Mouse (Mus musculus): ENCODE results near the gene Jakmip3. TPM values are rescaled to one million over a fixed set of nuclear protein-coding genes. Genes with fewer than 3 reads are reported as not detected.
A peak's percentile ranks its signal among the peaks of the same experiment; 100 is the strongest.

Gene Jakmip3
- total RNA-seq, 2 experiments from 2014 or later: not detected

- no peak for DNase-seq (ENCODE audit: low spot score in 2 of 2)
Observed at GRCm38 (mm10) chr7:139094761-139095160, 154.2 kb downstream of the Jakmip3 start.

DNA sequence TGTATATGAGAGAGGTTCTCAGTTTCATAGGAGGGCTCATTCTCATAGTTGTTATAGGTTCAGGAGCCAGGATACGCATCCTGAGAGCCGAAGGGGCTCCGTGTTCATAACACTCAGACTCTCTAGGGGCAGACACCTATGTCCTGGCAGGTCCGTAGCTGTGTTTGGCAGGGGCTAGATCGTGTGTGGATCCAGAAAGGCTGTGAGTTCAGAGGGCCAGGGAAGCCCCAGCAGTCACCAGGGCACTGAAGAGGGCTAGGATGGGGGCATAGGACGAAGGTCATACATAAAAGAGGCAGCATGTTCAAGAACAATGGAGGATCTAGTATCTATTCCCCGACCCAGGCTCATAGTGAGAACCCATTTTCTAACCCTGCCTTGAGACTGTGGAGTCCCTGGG is 154.8 kb downstream of the Jakmip3 start:
- no peak for DNase-seq (ENCODE audit: low spot score in 2 of 2)

GRCm38 (mm10) chr7:139096399-139096798 is 155.9 kb downstream of the Jakmip3 start:
- DNase-seq (ENCODE audit: low spot score in 2 of 2): no peak

- no peak for DNase-seq (ENCODE audit: low spot score in 2 of 2)
Observed at GRCm38 (mm10) chr7:139100531-139101095, 160.1 kb downstream of the Jakmip3 start.

DNA sequence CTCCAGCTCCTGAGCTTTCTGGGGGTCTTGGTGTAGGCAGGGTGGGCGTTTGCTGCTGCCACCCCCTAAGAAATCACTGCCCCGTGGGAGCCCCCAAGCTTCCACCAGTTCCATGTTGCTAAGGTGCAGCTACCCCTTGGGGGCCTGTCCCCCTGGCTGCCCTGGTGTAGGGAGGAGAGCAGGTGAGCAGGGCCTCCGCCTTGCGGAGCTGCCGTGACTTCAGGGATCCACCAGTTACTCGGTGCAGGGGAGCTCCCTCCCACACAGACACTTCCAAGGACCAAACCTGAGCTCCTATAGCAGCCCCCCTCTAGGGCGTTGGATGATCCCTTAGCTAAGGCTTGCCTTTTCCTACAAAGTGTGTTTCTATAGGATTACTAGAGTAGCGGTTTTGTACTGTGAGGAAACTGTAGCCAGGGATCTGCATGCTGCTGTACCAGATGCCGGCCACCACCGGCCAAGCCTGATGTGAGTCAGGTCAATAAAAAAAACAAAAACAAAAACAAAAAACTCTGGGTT is 160.8 kb downstream of the Jakmip3 start:
- DNase-seq (ENCODE audit: low spot score in 2 of 2): no peak

DNA sequence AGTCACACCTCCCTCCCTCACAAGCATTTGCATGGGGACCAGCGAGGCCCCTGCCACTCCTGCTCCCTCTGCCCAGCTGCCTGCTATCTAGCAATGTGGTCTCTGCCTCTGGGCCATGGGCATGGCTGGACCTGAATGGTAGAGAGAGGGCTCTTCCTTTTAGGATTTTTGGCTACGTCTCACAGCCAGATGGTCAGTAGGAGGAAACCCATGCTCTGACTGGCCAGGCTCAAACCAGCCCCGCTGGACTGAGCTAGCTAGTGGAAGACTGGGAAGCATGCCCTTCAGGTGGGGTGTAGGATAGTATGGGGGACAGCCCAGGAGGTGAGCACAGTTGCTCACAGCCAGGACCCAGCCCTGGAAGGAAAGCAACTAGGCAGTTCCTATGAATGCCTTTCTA is 161.3 kb downstream of the Jakmip3 start:
- DNase-seq (ENCODE audit: low spot score in 2 of 2): no peak

DNA sequence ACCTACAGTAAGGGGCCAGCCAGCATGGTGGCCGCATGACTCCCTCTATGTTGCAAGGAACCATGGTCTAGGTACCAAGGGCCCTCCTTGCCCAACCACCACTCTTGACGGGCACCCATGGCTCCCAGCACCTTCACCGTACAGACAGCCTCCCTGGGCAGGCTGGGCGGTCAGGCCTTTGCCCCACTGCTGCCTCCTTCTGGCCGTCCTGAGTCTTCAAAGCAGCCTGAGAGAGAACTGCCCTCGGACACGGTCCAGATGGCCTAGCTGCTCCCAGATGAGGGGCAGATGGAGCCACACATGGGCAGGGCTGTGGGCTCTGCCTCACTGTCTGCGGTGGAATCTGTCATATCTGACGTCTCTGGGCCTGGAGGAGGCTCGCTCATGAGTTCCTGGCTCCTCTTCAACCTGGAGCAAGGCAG is 163.4 kb downstream of the Jakmip3 start:
- no peak for DNase-seq (ENCODE audit: low spot score in 2 of 2)

GRCm38 (mm10) chr7:139105076-139105475 is 164.5 kb downstream of the Jakmip3 start:
- DNase-seq (ENCODE audit: low spot score in 2 of 2): no peak

DNA sequence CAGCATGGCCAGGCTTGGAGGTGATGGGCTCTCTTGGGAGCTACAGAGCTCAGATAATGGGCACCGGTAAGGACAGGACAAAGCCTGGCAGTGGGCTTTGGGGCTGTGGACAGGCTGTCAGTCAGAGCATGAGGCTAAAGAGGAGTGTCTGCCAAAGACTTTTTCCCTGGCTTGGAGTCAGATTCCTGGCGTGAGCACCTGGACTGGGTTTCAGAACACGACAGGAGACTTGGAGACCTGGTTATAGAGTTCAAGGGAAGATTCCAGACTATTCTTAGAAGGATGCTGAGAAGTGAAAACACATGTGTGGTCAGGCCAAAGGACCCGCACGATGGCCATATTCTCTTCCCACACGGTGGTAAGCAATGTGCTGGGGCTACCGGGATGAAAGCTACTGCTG is 165.2 kb downstream of the Jakmip3 start:
- DNase-seq (ENCODE audit: low spot score in 2 of 2): no peak

DNA sequence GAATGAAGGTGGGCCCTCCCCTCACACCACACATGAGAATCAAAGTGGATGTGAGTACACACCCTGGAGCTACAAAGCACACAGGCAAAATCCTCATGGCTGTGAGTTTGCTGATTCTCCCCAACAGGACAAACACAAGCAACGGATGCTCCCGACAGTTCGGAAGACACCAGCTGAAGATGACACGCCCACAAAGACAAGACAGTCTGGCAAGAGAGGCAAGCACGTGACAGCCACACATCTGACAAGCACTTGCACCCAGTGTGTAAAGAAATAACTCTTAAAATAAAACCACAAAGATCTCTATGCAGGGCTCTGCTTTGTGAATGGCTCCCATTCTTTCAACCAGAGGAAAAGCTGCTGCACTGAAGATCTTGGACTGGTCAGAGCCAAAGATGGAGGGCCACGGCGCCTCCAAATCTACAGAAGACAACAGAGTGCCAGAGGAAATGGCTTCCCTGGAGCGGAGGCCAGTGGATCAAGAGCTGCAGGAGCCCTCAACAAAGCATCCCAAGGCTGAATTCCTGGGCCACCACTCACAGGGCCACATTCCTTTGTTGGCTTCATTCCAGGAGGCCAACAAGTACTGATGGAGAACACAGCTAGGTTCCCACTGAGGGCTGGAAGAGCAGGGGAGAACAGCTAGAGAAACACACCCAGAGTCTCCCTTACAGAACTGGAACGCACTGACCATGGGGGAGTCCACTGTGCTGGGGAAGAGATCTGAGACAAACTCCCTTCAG is 167.5 kb downstream of the Jakmip3 start:
- DNase-seq (ENCODE audit: low spot score in 2 of 2): no peak

- DNase-seq (ENCODE audit: low spot score in 2 of 2): peak; percentile 56 to 69
Observed at GRCm38 (mm10) chr7:139119152-139119774, 178.7 kb downstream of the Jakmip3 start.

DNA sequence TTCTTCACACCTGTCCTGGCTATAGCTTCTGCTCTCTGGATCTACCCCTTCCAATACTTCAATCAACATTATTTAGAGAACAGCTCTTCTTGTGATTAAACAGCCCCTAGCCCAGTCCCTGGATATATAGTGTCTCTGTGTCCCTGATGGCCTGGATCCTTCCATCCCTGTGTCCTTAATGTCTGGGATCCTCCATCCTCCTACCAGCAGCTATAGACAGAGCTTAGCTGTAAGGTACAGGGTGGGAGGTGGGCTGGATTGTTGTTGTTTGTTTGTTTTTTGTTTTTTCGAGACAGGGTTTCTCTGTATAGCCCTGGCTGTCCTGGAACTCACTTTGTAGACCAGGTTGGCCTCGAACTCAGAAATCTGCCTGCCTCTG is 179.2 kb downstream of the Jakmip3 start:
- DNase-seq (ENCODE audit: low spot score in 2 of 2): no peak

DNA sequence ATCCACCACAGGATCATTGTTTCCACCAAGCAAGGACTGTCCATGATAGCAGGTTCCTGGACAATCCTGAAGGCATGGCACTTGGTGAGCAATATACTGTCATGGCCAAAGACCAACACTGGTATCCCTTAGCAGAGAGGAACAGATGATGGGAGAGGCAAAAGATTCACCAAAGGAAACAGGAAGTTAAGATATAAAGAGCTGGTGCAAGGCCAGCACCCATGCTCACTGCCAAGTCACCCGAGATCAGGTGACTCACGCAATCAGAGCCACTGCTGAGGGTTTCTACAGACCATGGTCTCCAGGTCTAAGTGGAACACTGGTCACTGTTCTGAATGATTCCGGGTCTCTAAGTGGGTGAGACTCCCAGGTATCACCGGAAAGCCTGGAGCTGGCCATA is 185.4 kb downstream of the Jakmip3 start:
- DNase-seq (ENCODE audit: low spot score in 2 of 2): no peak

GRCm38 (mm10) chr7:139126549-139126948 is 186.0 kb downstream of the Jakmip3 start:
- DNase-seq (ENCODE audit: low spot score in 2 of 2): no peak

DNA sequence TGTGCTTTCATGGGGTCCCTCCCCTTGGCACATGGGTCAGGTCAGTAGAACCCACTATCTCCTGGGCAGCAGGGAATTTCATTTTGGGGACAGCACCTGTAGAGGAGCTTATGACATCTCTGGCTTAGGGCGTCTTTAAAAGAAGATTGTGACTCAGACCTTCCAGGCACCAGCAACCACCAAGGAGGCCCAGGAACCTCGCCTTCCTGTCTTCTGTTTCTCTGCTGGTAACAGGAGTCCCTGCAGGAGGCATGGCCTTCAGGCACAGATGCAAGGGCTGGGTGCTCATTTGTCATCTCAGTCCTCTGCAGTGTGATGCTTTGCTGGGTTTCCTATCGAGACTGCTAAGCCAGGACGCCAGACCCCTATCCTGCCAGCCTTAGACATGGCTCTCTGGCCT is 188.5 kb downstream of the Jakmip3 start:
- no peak for DNase-seq (ENCODE audit: low spot score in 2 of 2)

GRCm38 (mm10) chr7:139130361-139130760 is 189.8 kb downstream of the Jakmip3 start:
- no peak for DNase-seq (ENCODE audit: low spot score in 2 of 2)

DNA sequence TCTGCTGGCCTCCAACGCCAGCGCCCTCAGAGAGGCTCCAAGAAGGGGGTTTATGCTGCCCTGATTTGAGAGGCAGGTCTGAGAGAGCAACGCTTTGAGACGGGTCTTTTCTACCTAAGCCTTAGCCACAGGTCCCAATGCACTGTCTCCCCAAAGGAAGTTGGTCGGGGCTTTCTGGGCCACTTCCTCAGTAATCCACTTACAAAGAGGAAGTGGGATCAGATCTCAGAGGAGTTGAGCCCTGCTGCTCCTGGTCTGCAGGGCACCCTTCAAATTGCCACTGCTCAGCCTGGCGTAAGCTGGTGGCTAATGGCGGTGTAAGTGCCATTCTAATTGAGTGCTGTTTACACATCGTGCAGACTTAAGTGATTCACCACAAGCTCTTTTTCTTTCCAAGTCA is 191.0 kb downstream of the Jakmip3 start:
- no peak for DNase-seq (ENCODE audit: low spot score in 2 of 2)

DNA sequence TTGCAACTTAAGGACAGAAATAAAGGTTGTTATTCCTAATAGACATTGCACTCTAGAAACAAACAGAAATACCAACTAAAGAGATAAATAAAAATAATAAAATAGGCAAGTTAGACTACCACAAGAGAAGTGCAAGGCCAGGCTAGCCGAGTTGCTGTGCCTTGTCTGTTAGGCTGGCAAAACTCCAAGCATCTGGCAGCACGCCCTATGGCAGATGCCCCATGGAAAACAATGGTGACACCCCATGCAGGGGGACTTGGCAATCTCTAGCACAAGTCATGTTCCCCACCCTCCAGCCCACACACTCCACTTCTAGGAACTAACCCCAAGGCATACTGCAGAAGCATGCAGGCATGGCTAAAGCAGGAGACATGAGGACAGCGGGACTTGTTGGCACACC is 192.9 kb downstream of the Jakmip3 start:
- peak in 1 of 2 experiments; percentile 47 for DNase-seq (ENCODE audit: low spot score in 2 of 2)
